Mouse (Mus musculus) myocyte (in vitro differentiated cells): ENCODE results near the gene Rpl23. TPM values are rescaled to one million over a fixed set of nuclear protein-coding genes. Genes with fewer than 3 reads are reported as not detected.

Experiments
- H3K27me3 ChIP-seq: one replicate; pipeline ENCODE4 v1.6.1; 2011; ENCODE audit not compliant: control insufficient read depth, insufficient read depth, insufficient read length
- H3K36me3 ChIP-seq: one replicate; pipeline ENCODE4 v1.6.1; 2011; ENCODE audit not compliant: control insufficient read depth, insufficient read depth
- H3K4me2 ChIP-seq: one replicate; pipeline ENCODE4 v1.6.1; 2011; ENCODE audit warnings: low read depth, control low read depth
- H3K4me3 ChIP-seq: one replicate; pipeline ENCODE4 v1.5.1; 2011; ENCODE audit warnings: mild to moderate bottlenecking, control low read depth, moderate library complexity
- H3K79me2 ChIP-seq: one replicate; pipeline ENCODE4 v1.6.1; 2011; ENCODE audit not compliant: control insufficient read depth, insufficient read depth
- H3ac ChIP-seq: one replicate; pipeline ENCODE4 v1.6.1; 2011; ENCODE audit not compliant: control insufficient read depth, insufficient read length
- MYOD1 ChIP-seq, 3 experiments: IDR thresholded peaks; one replicate each; pipeline ENCODE4 v1.6.1; 2011; ENCODE audit warnings: control low read depth in 2 of 3, low read depth in 2 of 3, mild to moderate bottlenecking in 2 of 3, moderate library complexity in 1 of 3; ENCODE audit not compliant: insufficient read length in 2 of 3, control insufficient read depth in 1 of 3
- MYOG ChIP-seq, 3 experiments: IDR thresholded peaks; one replicate each; pipeline ENCODE4 v1.6.1; 2011; ENCODE audit warnings: control low read depth in 2 of 3, low read depth in 2 of 3, mild to moderate bottlenecking in 2 of 3; ENCODE audit not compliant: insufficient read length in 2 of 3, control insufficient read depth in 1 of 3, insufficient read depth in 1 of 3
- POLR2AphosphoS2 ChIP-seq: IDR thresholded peaks from one replicate; pipeline ENCODE4 v1.6.1; 2011; ENCODE audit warnings: low read depth, control low read depth; ENCODE audit not compliant: insufficient read length
- REST ChIP-seq: IDR thresholded peaks from one replicate; pipeline ENCODE4 v1.6.1; 2011; ENCODE audit warnings: mild to moderate bottlenecking, control low read depth, moderate library complexity; ENCODE audit not compliant: insufficient read depth, insufficient read length
- USF1 ChIP-seq: IDR thresholded peaks from one replicate; pipeline ENCODE4 v1.6.1; 2011; ENCODE audit warnings: low read depth, mild to moderate bottlenecking, control low read depth, moderate library complexity
- polyA plus RNA-seq: library from polyadenylated mRNA; unstranded; fragments of >200 nt; fragmentation: generic; extraction: Trizol; gene quantifications from one replicate; pipeline ENCODE4 v1.2.1, GENCODE M21; 2012; ENCODE audit warnings: missing spikeins

The Rpl23 gene
- polyA plus RNA-seq, 1 experiment = 1,321 TPM

DNA sequence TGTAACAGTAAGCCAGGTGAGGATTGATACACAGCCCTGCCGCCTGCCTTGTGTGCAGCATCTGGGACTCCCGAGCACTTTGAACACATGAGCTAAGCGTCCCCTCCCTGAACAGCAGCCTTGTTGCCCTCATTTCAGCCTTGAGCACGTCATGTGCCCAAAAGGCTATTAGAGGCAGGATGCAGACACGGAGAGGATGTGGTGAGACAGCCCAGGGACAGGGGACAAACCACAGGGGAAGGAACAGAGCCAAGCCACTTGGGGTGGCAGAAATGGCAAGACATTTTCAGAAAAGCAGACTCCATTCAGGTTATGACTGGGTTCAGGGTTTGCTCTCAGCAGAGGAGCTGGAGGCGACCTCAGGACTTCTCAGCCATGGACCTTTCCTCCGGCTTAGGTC is 53.9 kb downstream of the Rpl23 start:
- H3K4me3 ChIP-seq = no peak overlapping the region
- no peaks in the 10 kb centered on the region for H3K27me3 ChIP-seq
- TF ChIP-seq USF1 = peak; percentile 23
- peak in 1 of 3 experiments; percentile 37 for TF ChIP-seq MYOD1 (IDR thresholded peaks at IDR 0.05; ENCODE audit: control insufficient read depth in 1 of 3, insufficient read length in 2 of 3, low read depth in 2 of 3)
- TF ChIP-seq POLR2AphosphoS2 = no peak
- no peak for TF ChIP-seq REST
- TF ChIP-seq MYOG (IDR thresholded peaks at IDR 0.05; ENCODE audit: control insufficient read depth in 1 of 3, insufficient read depth in 1 of 3, insufficient read length in 2 of 3, low read depth in 2 of 3) = peak in 1 of 3 experiments; percentile 56
- no peak overlapping the region for H3ac ChIP-seq
- H3K79me2 ChIP-seq = peaks cover 2% of the 10 kb centered on the region
- peak overlapping the region; percentile 53 for H3K4me2 ChIP-seq
- H3K36me3 ChIP-seq = peaks cover 34% of the 10 kb centered on the region

Other genes with a start within 250 kb of the Rpl23 start
- gene Srcin1, start 206.3 kb downstream of the Rpl23 start, polyA plus RNA-seq = not detected
- gene Epop, start 152.7 kb downstream of the Rpl23 start, polyA plus RNA-seq = 3.3 TPM
- gene Mllt6, start 119.0 kb downstream of the Rpl23 start, polyA plus RNA-seq = 15.5 TPM
- 112 TPM for gene Cisd3, start 96.6 kb downstream of the Rpl23 start, polyA plus RNA-seq
- 24.3 TPM for gene Pcgf2, start 81.9 kb downstream of the Rpl23 start, polyA plus RNA-seq
- 694 TPM for gene Psmb3, start 79.0 kb downstream of the Rpl23 start, polyA plus RNA-seq
- gene Pip4k2b, start 37.7 kb downstream of the Rpl23 start, polyA plus RNA-seq = 30.1 TPM
- gene Cwc25, start 15.9 kb downstream of the Rpl23 start, polyA plus RNA-seq = 8.9 TPM
- gene 1700001P01Rik, start 6.5 kb downstream of the Rpl23 start, polyA plus RNA-seq = 0.07 TPM
- 82.6 TPM for gene Lasp1, start 16.6 kb upstream of the Rpl23 start, polyA plus RNA-seq
- gene B230217C12Rik, start 58.3 kb upstream of the Rpl23 start, polyA plus RNA-seq = 1.9 TPM
- 0.32 TPM for gene Fbxo47, start 101.7 kb upstream of the Rpl23 start, polyA plus RNA-seq
- gene Plxdc1, start 204.0 kb upstream of the Rpl23 start, polyA plus RNA-seq = 2.7 TPM
- 2.1 TPM for gene Arl5c, start 213.7 kb upstream of the Rpl23 start, polyA plus RNA-seq
- 163 TPM for gene Cacnb1, start 240.6 kb upstream of the Rpl23 start, polyA plus RNA-seq
- 2,972 TPM for gene Rpl19, start 244.3 kb upstream of the Rpl23 start, polyA plus RNA-seq